Mouse (Mus musculus) MEL (cell line): ENCODE results near the gene Banf1. TPM values are rescaled to one million over a fixed set of nuclear protein-coding genes. Genes with fewer than 3 reads are reported as not detected.
A peak's percentile ranks its signal among the peaks of the same experiment; 100 is the strongest.

ENCODE experiments used
- DNase-seq: peaks from one replicate; pipeline ENCODE4 v3.0.0; 2011; ENCODE audit warnings: low read depth, low spot score
- H3K27ac ChIP-seq: 2 replicates; pipeline ENCODE4 v1.5.1; 2012; ENCODE audit warnings: low read depth, mild to moderate bottlenecking, control low read depth, low read length, moderate library complexity; ENCODE audit not compliant: control insufficient read depth
- H3K27me3 ChIP-seq, 2 experiments: fragments of 150-350 bp in 1 of 2; sonication (generic) in 1 of 2; 2 replicates each; pipeline ENCODE4 v1.6.1; 2012; ENCODE audit warnings: low read length in 2 of 2, mild to moderate bottlenecking in 2 of 2, improper control_type of control experiment in 1 of 2, moderate library complexity in 1 of 2; ENCODE audit not compliant: insufficient read depth in 2 of 2, control insufficient read depth in 1 of 2
- H3K36me3 ChIP-seq, 2 experiments: 2 replicates each; pipeline ENCODE4 v1.6.1; 2012 to 2014; ENCODE audit warnings: low read length in 2 of 2, improper control_type of control experiment in 1 of 2, inconsistent platforms in 1 of 2, mild to moderate bottlenecking in 1 of 2; ENCODE audit not compliant: insufficient read depth in 2 of 2, control insufficient read depth in 1 of 2
- H3K4me1 ChIP-seq, 2 experiments: fragments of 150-350 bp in 1 of 2; sonication (generic) in 1 of 2; 2 replicates each; pipeline ENCODE4 v1.6.1; 2012; ENCODE audit warnings: low read length in 2 of 2, improper control_type of control experiment in 1 of 2, mild to moderate bottlenecking in 1 of 2; ENCODE audit not compliant: insufficient read depth in 2 of 2, control insufficient read depth in 1 of 2
- H3K4me3 ChIP-seq, 2 experiments: fragments of 150-350 bp in 1 of 2; sonication (generic) in 1 of 2; 2 replicates each; pipeline ENCODE4 v1.5.1; 2012; ENCODE audit warnings: low read depth in 2 of 2, low read length in 2 of 2, mild to moderate bottlenecking in 2 of 2, moderate library complexity in 2 of 2, control low read depth in 1 of 2, improper control_type of control experiment in 1 of 2; ENCODE audit not compliant: control insufficient read depth in 1 of 2, insufficient read depth in 1 of 2
- H3K79me2 ChIP-seq: 2 replicates; pipeline ENCODE4 v1.6.1; 2012; ENCODE audit warnings: mild to moderate bottlenecking, low read length, moderate library complexity; ENCODE audit not compliant: control insufficient read depth, poor library complexity, insufficient read depth
- H3K9ac ChIP-seq: 2 replicates; pipeline ENCODE4 v1.6.1; 2012; ENCODE audit warnings: low read depth, mild to moderate bottlenecking, control low read depth, low read length, moderate library complexity; ENCODE audit not compliant: control insufficient read depth, poor library complexity, severe bottlenecking
- H3K9me3 ChIP-seq: fragments of 150-350 bp; sonication (generic); replicated peaks from 2 replicates; pipeline ENCODE4 v1.6.1; 2012; ENCODE audit warnings: mild to moderate bottlenecking, low read length, improper control_type of control experiment, moderate library complexity; ENCODE audit not compliant: insufficient read depth
- CHD1 ChIP-seq: IDR thresholded peaks from 2 replicates; pipeline ENCODE4 v1.6.1; 2012; ENCODE audit warnings: low read depth, mild to moderate bottlenecking, inconsistent platforms, low read length, improper control_type of control experiment
- CTCF ChIP-seq, 3 experiments: IDR thresholded peaks in 2 of 3; conservative IDR thresholded peaks in 1 of 3; 2 replicates each; pipeline ENCODE4 v1.5.1; 2011 to 2012; ENCODE audit warnings: low read length in 3 of 3, low read depth in 2 of 3, mild to moderate bottlenecking in 2 of 3, improper control_type of control experiment in 1 of 3, inconsistent platforms in 1 of 3, mixed read lengths in 1 of 3, moderate library complexity in 1 of 3; ENCODE audit not compliant: control insufficient read depth in 1 of 3, insufficient read depth in 1 of 3, poor library complexity in 1 of 3, severe bottlenecking in 1 of 3
- EP300 ChIP-seq, 2 experiments: IDR thresholded peaks; 2 replicates each; pipeline ENCODE4 v1.6.1; 2011; ENCODE audit warnings: improper control_type of control experiment in 2 of 2, low read length in 2 of 2, low read depth in 1 of 2, mild to moderate bottlenecking in 1 of 2
- ETS1 ChIP-seq: IDR thresholded peaks from 2 replicates; pipeline ENCODE4 v1.6.1; 2012; ENCODE audit warnings: low read depth, mild to moderate bottlenecking, inconsistent platforms, low read length, improper control_type of control experiment, moderate library complexity
- GATA1 ChIP-seq: IDR thresholded peaks from 2 replicates; pipeline ENCODE4 v1.6.1; 2011; ENCODE audit warnings: low read depth, low read length, improper control_type of control experiment
- JUND ChIP-seq: IDR thresholded peaks from 2 replicates; pipeline ENCODE4 v1.6.1; 2011; ENCODE audit warnings: low read depth, mild to moderate bottlenecking, improper control_type of control experiment, low read length
- MAX ChIP-seq: IDR thresholded peaks from 2 replicates; pipeline ENCODE4 v1.6.1; 2011; ENCODE audit warnings: low read length, improper control_type of control experiment
- MYB ChIP-seq: IDR thresholded peaks from 2 replicates; pipeline ENCODE4 v1.6.1; 2011; ENCODE audit warnings: mild to moderate bottlenecking, low read depth, low read length, improper control_type of control experiment
- MYC ChIP-seq: IDR thresholded peaks from 2 replicates; pipeline ENCODE4 v1.6.1; 2011; ENCODE audit warnings: low read depth, mild to moderate bottlenecking, low read length, improper control_type of control experiment, moderate library complexity
- RAD21 ChIP-seq: IDR thresholded peaks from 2 replicates; pipeline ENCODE4 v1.6.1; 2011; ENCODE audit warnings: mild to moderate bottlenecking, low read depth, low read length, improper control_type of control experiment
- RCOR1 ChIP-seq: IDR thresholded peaks from 2 replicates; pipeline ENCODE4 v1.6.1; 2012; ENCODE audit warnings: low read depth, mild to moderate bottlenecking, inconsistent platforms, low read length, improper control_type of control experiment
- USF2 ChIP-seq, 2 experiments: IDR thresholded peaks; 2 replicates each; pipeline ENCODE4 v1.6.1; 2011 to 2012; ENCODE audit warnings: improper control_type of control experiment in 2 of 2, low read length in 2 of 2, borderline replicate concordance in 1 of 2, inconsistent platforms in 1 of 2, low read depth in 1 of 2, mild to moderate bottlenecking in 1 of 2; ENCODE audit not compliant: insufficient read depth in 1 of 2
- ZMIZ1 ChIP-seq: IDR thresholded peaks from 2 replicates; pipeline ENCODE4 v1.6.1; 2012; ENCODE audit warnings: low read depth, mild to moderate bottlenecking, inconsistent platforms, low read length, improper control_type of control experiment, moderate library complexity
- polyA plus RNA-seq, 2 experiments: library from polyadenylated mRNA; stranded (reverse) in 1 of 2; unstranded in 1 of 2; fragments of >175 nt in 1 of 2; fragments of >200 nt in 1 of 2; gene quantifications; 2 replicates each; pipeline versions ENCODE4 v1.2.1 to v1.2.4; 2012; ENCODE audit warnings: low replicate concordance in 2 of 2, low read depth in 1 of 2; ENCODE audit not compliant: insufficient read length in 2 of 2, insufficient read depth in 1 of 2, missing spikeins in 1 of 2
- total RNA-seq: library from RNA; depleted of rRNA; stranded (reverse); fragments of 300-350 nt; gene quantifications from 2 replicates; pipeline ENCODE4 v1.2.3, GENCODE M21; 2012

Gene Banf1
- total and polyA plus RNA-seq, 3 experiments: 207 to 1,168 (median 644) TPM

GRCm38 (mm10) chr19:5410641-5411040, 43.7 kb upstream of the Banf1 start:
- Histone ChIP-seq H3K27me3 (no peaks in the 10 kb centered on the region), H3K4me3 (no peak overlapping the region), H3K36me3 (peaks cover 0 to 3% of the 10 kb centered on the region in 2 experiments; a peak in 2 of 4 replicates), H3K27ac (no peak overlapping the region), H3K9ac (no peak overlapping the region), H3K9me3 (no peaks in the 10 kb centered on the region), H3K4me1 (peaks cover 6 to 19% of the 10 kb centered on the region in 2 experiments), H3K79me2 (no peaks in the 10 kb centered on the region)
- TF ChIP-seq MAX (no peak), USF2 (IDR thresholded peaks at IDR 0.05; ENCODE audit: borderline replicate concordance in 1 of 2, insufficient read depth in 1 of 2, low read depth in 1 of 2, low read length in 2 of 2) (no peak), CTCF (IDR thresholded peaks at IDR 0.05 in 2 of 3, conservative IDR thresholded peaks at IDR 0.05 in 1 of 3; ENCODE audit: control insufficient read depth in 1 of 3, insufficient read depth in 1 of 3, low read depth in 2 of 3, low read length in 3 of 3, poor library complexity in 1 of 3, severe bottlenecking in 1 of 3) (no peak), MYC (no peak), MYB (no peak), ZMIZ1 (no peak), RAD21 (no peak), CHD1 (no peak)
- no peak for DNase-seq

- Histone ChIP-seq H3K27me3 (no peaks in the 10 kb centered on the region), H3K27ac (no peak overlapping the region), H3K79me2 (no peaks in the 10 kb centered on the region), H3K9me3 (no peaks in the 10 kb centered on the region), H3K36me3 (peaks cover 0 to 3% of the 10 kb centered on the region in 2 experiments; a peak in 2 of 4 replicates), H3K4me3 (no peak overlapping the region), H3K9ac (no peak overlapping the region), H3K4me1 (peaks cover 6 to 19% of the 10 kb centered on the region in 2 experiments)
- TF ChIP-seq RCOR1 (no peak), ETS1 (no peak)
- no peak for DNase-seq
Observed at GRCm38 (mm10) chr19:5409068-5409467, 42.1 kb upstream of the Banf1 start.

- TF ChIP-seq JUND (no peak), EP300 (IDR thresholded peaks at IDR 0.05; ENCODE audit: low read depth in 1 of 2, low read length in 2 of 2) (0 out of 4 replicates have a peak, but pooled peaks of 1 of the 2 experiments have one; percentile 6), GATA1 (peak; percentile 32; the same call in 1 of the 2 replicates), ETS1 (0 out of 2 replicates have a peak, but pooled peaks have one; percentile 17)
- Histone ChIP-seq H3K79me2 (no peaks in the 10 kb centered on the region), H3K36me3 (peaks cover 0 to 3% of the 10 kb centered on the region in 2 experiments; a peak in 2 of 4 replicates), H3K27me3 (no peaks in the 10 kb centered on the region), H3K9me3 (no peaks in the 10 kb centered on the region), H3K9ac (no peak overlapping the region), H3K4me1 (peaks cover 6 to 19% of the 10 kb centered on the region in 2 experiments), H3K4me3 (no peak overlapping the region), H3K27ac (peak overlapping the region; percentile 64)
- peak; percentile 47 for DNase-seq
Observed at GRCm38 (mm10) chr19:5408057-5409001, 41.4 kb upstream of the Banf1 start.
